Mouse (Mus musculus) G1E-ER4 (cell line): ENCODE data around the gene Rbms2. TPM values are rescaled to one million over a fixed set of nuclear protein-coding genes. Genes with fewer than 3 reads are reported as not detected.

ENCODE experiments used
- GATA1 ChIP-seq: IDR thresholded peaks from one replicate; pipeline ENCODE4 v1.8.0; 2012; ENCODE audit warnings: low read length, inconsistent platforms
- polyA plus RNA-seq: library from polyadenylated mRNA; stranded (reverse); fragments of >175 nt; gene quantifications from 2 replicates; pipeline ENCODE4 v1.2.3, GENCODE M21; 2012

Rbms2 gene
- polyA plus RNA-seq, 1 experiment, result 10.8 TPM

- TF ChIP-seq GATA1, result no peak
Measured at GRCm38 (mm10) chr10:128110103-128110761, 69.9 kb downstream of the Rbms2 start.

- no peak for TF ChIP-seq GATA1
Measured at GRCm38 (mm10) chr10:128097587-128097971, 82.5 kb downstream of the Rbms2 start.

- no peak for TF ChIP-seq GATA1
Measured at GRCm38 (mm10) chr10:128096693-128097586, 83.2 kb downstream of the Rbms2 start.

GRCm38 (mm10) chr10:128096313-128096692, 83.8 kb downstream of the Rbms2 start:
- no peak for TF ChIP-seq GATA1

- no peak for TF ChIP-seq GATA1
Measured at GRCm38 (mm10) chr10:128095003-128095636, 85.0 kb downstream of the Rbms2 start.

- no peak for TF ChIP-seq GATA1
Measured at GRCm38 (mm10) chr10:128094340-128094968, 85.6 kb downstream of the Rbms2 start.

- no peak for TF ChIP-seq GATA1
Measured at GRCm38 (mm10) chr10:128093496-128094294, 86.4 kb downstream of the Rbms2 start.

GRCm38 (mm10) chr10:128092506-128093495, 87.3 kb downstream of the Rbms2 start:
- TF ChIP-seq GATA1, result no peak

- TF ChIP-seq GATA1, result no peak
Measured at GRCm38 (mm10) chr10:128091564-128092505, 88.3 kb downstream of the Rbms2 start, which contains the start of gene Baz2a. Baz2a (plus strand) TSS chr10:128091577.

- TF ChIP-seq GATA1, result no peak
Measured at GRCm38 (mm10) chr10:128090651-128091563, 89.2 kb downstream of the Rbms2 start.

GRCm38 (mm10) chr10:128089842-128090241, 90.3 kb downstream of the Rbms2 start:
- no peak for TF ChIP-seq GATA1
